Mouse (Mus musculus) thymus, postnatal 25 days (tissue): ENCODE measurements around the gene Gm12790.
"Not testable (repeated sequence)": the region's sequence is repeated elsewhere in the genome, so short reads cannot be mapped to it uniquely, and the experiment has no call there.

Source experiments
- DNase-seq: peaks from one replicate; pipeline ENCODE4 v3.0.0; 2022

Gene Gm12790

DNA sequence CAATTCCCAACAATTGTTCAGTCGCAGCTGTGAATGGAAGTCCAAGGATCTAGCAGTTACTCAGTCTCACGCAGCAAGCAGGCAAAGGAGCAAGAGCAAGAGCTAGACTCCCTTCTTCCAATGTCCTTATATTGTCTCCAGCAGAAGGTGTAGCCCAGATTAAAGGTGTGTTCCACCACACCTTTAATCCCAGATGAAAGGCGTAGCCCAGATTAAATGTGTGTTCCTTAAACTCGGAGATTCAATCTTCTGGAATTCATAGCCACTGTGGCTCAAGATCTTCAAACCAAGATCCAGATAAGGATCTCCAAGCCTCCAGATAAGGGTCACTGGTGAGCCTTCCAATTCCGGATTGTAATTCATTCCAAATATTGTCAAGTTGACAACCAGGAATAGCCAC lies at the start of gene Gm12790:
TSS of gene Gm12790 (minus strand) at position 101 of the 400 bp plus-strand sequence.
- DNase-seq: not testable (repeated sequence)

DNA sequence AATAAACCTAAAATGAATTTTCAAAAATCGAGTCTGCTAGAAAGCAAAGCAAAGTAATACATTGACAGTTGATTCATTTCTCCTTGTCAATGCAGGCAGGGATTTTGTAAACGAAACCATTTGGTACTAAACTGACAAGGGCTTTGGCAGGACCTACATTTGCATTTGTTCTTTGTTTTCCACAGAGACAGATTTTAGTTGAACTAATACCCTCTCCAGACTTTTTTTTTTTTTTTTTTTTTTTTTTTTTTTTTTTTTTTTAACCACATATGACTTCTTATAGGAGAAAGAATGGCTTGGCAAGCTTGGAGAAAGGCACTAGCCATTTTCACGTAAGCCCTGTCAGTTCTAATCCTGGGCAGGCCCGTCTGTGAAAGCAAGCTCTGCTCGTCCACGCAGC lies 45.8 kb upstream of the Gm12790 start:
- no peak for DNase-seq

DNA sequence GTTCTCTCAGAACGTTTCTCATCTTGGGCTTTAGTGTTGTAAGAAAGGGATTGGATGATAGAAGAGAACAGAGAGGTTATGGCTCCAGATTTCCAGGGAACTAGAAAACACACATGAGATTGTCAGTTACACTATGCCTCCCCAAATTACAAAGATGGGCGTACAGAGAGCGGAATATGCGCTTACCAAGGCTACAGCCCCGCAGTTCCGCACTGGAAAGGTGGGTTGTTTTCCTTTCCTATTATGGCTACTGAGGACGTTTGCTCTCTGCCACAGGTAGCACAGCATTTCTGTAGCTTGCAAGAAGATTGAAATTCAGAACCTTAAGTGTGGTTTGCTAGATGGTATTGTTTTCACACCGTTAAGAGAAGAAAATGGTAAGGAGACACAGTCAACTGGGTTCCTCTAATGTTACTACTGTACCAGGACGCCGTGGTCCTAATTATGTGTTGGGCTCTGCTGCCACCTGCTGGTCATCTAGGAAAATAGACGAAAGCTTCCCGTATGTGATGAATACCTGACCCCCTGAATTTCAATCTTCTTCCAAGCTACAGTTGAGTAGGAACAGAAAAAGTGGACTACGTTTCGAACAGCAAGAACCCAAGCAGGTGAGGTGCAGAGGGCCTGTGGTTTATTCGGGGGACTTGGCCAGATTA lies 17.5 kb upstream of the Gm12790 start:
- DNase-seq: peak; percentile 41

DNA sequence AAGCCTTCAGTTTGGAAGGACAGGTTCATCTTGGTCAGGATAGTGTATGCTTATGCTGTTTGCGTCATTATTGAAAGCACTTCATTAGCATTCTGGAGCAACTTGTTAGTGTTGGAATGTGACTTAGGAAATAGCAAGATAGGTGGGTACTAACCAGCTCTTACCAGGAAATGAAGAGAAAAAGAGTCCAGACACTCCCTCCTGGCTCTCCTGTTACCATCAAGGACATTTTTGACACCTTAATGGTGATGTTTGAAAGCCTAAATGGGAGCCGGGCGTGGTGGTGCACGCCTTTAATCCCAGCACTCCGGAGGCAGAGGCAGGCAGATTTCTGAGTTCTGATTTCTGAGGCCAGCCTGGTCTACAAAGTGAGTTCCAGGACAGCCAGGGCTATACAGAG lies 16.6 kb upstream of the Gm12790 start:
- DNase-seq: no peak

DNA sequence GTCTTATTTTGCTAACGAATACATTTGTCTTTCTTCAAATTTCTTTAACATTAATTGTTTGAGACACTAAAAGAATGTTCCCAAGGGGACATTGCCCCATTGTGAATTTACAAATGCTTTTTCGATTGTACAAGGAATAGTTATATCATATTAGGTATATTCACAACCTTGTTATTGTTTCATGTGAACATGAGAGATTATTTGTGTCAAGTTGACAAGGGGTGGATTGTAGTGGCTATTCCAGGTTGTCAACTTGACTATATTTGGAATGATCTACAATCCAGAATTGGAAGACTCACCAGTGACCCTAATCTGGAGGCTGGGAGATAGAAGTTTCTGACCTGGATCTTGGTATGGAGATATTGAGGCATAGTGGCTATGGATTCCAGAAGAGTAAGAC lies 5.5 kb upstream of the Gm12790 start, which contains the start of gene Gm12789:
TSS of gene Gm12789 (plus strand) at position 301 of the 400 bp plus-strand sequence.
- DNase-seq: not testable (repeated sequence)

DNA sequence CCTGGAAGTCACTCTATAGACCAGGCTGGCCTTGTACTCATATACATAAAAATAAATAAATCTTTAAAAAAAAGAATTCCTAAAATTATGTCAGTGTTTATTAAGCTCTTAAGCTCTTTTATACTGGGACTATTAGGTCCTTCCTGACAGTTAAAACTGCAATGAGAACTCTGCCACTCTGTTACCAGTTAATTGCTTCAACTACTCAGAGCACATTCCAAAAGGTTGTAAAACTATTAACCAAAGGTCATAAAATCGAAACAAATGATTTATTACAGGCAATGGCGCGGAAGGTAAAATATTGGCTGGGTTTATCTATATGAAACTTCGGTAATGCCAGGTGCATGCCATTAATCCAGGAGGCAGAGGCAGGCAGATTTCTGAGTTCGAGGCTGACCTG lies 4.8 kb upstream of the Gm12790 start:
- DNase-seq: no peak

DNA sequence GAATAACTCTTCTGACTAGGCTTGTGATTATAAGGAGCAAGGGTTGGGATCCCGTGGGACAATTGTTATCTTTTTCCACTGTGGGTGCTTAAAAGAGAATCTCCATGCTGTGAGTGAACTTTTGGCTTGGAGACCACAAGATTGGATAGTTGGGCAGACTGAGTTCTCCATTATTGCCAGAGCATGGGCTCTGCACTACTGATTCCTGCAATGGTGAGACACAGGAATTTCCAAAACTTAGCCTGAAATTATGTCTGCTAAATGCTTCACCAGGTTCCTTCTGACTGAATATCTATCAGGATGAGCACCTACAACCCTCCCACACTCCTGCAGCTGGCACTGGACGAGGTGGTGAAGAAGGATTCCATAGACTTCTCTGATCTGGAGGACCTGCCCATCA lies 40.7 kb downstream of the Gm12790 start, which contains the start of gene Gm12794:
TSS of gene Gm12794 (plus strand) at position 301 of the 400 bp plus-strand sequence.
- not testable (repeated sequence) for DNase-seq
